29 mouse cellular contexts compared by ENCODE assay signal in the genomic region with DNA sequence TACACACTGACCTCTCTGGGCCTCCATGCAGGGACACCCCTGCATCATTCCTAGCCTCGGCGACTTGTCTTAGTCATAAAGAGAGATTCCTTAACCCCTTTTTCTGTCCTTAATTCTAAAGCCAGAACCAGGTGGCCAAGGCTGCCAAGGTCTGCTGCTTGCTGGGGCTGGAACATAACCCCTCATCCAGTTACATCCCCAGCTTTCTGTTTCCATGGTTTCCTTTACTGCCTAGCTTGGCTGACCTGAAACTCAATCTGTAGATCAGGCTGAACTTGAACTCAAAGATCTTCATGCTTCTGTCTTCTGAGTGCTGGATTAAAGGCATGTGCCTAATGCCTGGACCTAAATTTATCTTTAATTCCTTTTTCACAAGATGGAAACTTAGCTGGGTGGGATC.
"Had no signal": no experiment of that assay in that cellular context is flagged by ENCODE, and none has a peak within 500 bp of the region (broad histone marks: within the 10 kb centered on the region; RNA-seq: fewer than 3 reads in every experiment).

No protein-coding gene starts in this region.

- H3K4me2 ChIP-seq: heart, embryonic 11.5 days; heart, embryonic 12.5 days; heart, embryonic 13.5 days; heart, embryonic 15.5 days; hindbrain, embryonic 12.5 days; hindbrain, embryonic 13.5 days; hindbrain, embryonic 14.5 days; hindbrain, embryonic 15.5 days; intestine, embryonic 15.5 days had no signal

- DNase-seq: heart, adult 18-20 months; heart, adult 2 months; heart, postnatal 36 days; kidney, adult 2 months; kidney, adult 8-10 months; kidney, postnatal 10 days; kidney, postnatal 14 days; kidney, postnatal 36 days; kidney, postnatal 4 days; layer of hippocampus, adult 9-11 months; layer of hippocampus, postnatal 36 days had no signal

- H3K36me3 ChIP-seq: heart, embryonic 10.5 days; heart, embryonic 12.5 days; heart, embryonic 13.5 days; heart, embryonic 15.5 days; hindbrain, embryonic 10.5 days; hindbrain, embryonic 12.5 days; hindbrain, embryonic 15.5 days; intestine, embryonic 15.5 days had no signal

- H3K9me3 ChIP-seq: heart, embryonic 10.5 days; heart, embryonic 12.5 days; heart, embryonic 15.5 days; hindbrain, embryonic 10.5 days; hindbrain, embryonic 12.5 days; hindbrain, embryonic 15.5 days; intestine, embryonic 15.5 days had no signal

- ATAC-seq: hindbrain, embryonic 16.5 days; hindbrain, postnatal 0 days; inflammation-experienced regulatory T-cells, adult 6 months; intestine, embryonic 15.5 days; intestine, embryonic 16.5 days; intestine, postnatal 0 days had no signal

- H3K9ac ChIP-seq: heart, embryonic 12.5 days; heart, embryonic 13.5 days; heart, embryonic 15.5 days; hindbrain, embryonic 12.5 days; hindbrain, embryonic 13.5 days; hindbrain, embryonic 14.5 days; hindbrain, embryonic 15.5 days; intestine, embryonic 15.5 days had no signal

- H3K4me1 ChIP-seq: heart, embryonic 10.5 days; heart, embryonic 12.5 days; heart, embryonic 13.5 days; heart, embryonic 15.5 days; hindbrain, embryonic 10.5 days; hindbrain, embryonic 12.5 days; hindbrain, embryonic 13.5 days; hindbrain, embryonic 15.5 days; intestine, embryonic 15.5 days had no signal

- H3K27me3 ChIP-seq: heart, embryonic 12.5 days; heart, embryonic 13.5 days; heart, embryonic 15.5 days; hindbrain, embryonic 12.5 days; hindbrain, embryonic 13.5 days; hindbrain, embryonic 15.5 days; intestine, embryonic 15.5 days had no signal

- H3K27ac ChIP-seq: heart, adult 2 months; heart, embryonic 10.5 days; heart, embryonic 13.5 days; heart, embryonic 15.5 days; hindbrain, embryonic 10.5 days; hindbrain, embryonic 12.5 days; hindbrain, embryonic 13.5 days; hindbrain, embryonic 14.5 days; hindbrain, embryonic 15.5 days; hindbrain, postnatal 0 days; intestine, embryonic 15.5 days; layer of hippocampus, adult 2 months; left cerebral cortex, adult 2 months had no signal

- H3K4me3 ChIP-seq: heart, adult 2 months; heart, embryonic 10.5 days; heart, embryonic 12.5 days; heart, embryonic 13.5 days; heart, embryonic 15.5 days; hindbrain, embryonic 10.5 days; hindbrain, embryonic 12.5 days; hindbrain, embryonic 13.5 days; hindbrain, embryonic 15.5 days; intestine, embryonic 15.5 days; layer of hippocampus, adult 2 months; left cerebral cortex, adult 2 months had no signal
